Mouse (Mus musculus): ENCODE data around the gene Smurf1. TPM values are rescaled to one million over a fixed set of nuclear protein-coding genes. Genes with fewer than 3 reads are reported as not detected.

The Smurf1 gene
- polyA plus RNA-seq, 1 experiment from 2014 or later = 13.2 TPM

DNA sequence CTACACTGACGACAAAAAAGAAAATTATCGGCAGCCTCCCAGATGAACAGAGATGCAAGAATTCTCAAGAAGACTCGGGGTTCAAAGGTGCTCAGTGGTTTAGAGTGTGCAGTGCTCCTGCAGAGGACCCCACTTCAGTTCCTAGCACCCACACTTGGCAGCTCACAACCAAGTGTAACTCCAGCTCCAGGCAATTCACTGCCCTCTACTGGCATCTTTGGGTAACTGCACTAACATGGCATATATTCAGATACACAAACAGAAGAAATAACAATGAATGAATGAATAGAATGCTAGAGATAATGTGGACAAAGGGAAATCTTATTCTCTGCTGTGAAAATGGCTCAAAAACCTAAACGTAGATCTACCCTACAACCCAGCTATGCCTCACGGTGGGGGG, 19.2 kb upstream of the Smurf1 start:
- no peak overlapping the region for H3K4me3 ChIP-seq
- WGBS = 92% methylated on average over 5 of the region's 5 CpGs
- no peak overlapping the region for H3K27ac ChIP-seq (replicated peaks)
- no peaks in the 10 kb centered on the region for H3K27me3 ChIP-seq (ENCODE audit: low read depth, poor library complexity, severe bottlenecking)
- H3K9me3 ChIP-seq (replicated peaks) = peaks cover 23% of the 10 kb centered on the region; the same call in 1 of the 2 replicates
- H3K4me1 ChIP-seq = 0 out of 2 replicates have a peak, but pooled peaks cover 3% of the 10 kb centered on the region
- H3K36me3 ChIP-seq = no peaks in the 10 kb centered on the region
- DNase-seq (ENCODE audit: low spot score) = no peak

DNA sequence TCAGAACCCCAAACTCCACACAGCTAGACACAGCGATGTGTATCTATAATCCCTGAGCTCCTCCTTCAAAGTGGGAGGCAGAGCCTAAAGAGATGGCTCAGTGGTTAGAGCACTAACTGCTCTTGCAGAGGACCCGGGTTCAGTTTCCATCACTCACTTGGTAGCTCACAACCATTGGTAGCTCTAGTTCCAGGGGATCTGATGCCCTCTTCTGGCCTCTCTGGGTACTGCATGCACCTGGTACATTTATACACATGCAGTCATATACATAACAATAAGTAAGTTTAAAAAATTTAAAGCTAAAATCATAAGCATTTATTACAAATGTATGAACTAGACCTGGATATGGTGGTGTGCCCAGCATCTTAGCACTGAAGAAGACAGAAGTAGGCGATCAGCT, 17.6 kb upstream of the Smurf1 start:
- 88% methylated on average over 3 of the region's 3 CpGs for WGBS
- peaks cover 23% of the 10 kb centered on the region; the same call in 1 of the 2 replicates for H3K9me3 ChIP-seq (replicated peaks)

GRCm38 (mm10) chr5:144979110-144979509, 13.5 kb upstream of the Smurf1 start:
- Histone ChIP-seq H3K9me3 (replicated peaks) (peaks cover 15% of the 10 kb centered on the region; the same call in 1 of the 2 replicates), H3K27ac (replicated peaks) (no peak overlapping the region), H3K36me3 (no peaks in the 10 kb centered on the region), H3K4me1 (no peaks in the 10 kb centered on the region), H3K4me3 (no peak overlapping the region), H3K27me3 (ENCODE audit: low read depth, poor library complexity, severe bottlenecking) (no peaks in the 10 kb centered on the region)
- DNase-seq (ENCODE audit: low spot score) = no peak
- whole genome bisulfite sequencing = 88% methylated on average over 6 of the region's 6 CpGs

More for the DNA sequence above, 17.6 kb upstream of the Smurf1 start:
- Histone ChIP-seq H3K4me1 (no peaks in the 10 kb centered on the region), H3K27ac (replicated peaks) (no peak overlapping the region), H3K27me3 (ENCODE audit: low read depth, poor library complexity, severe bottlenecking) (no peaks in the 10 kb centered on the region), H3K4me3 (no peak overlapping the region), H3K36me3 (no peaks in the 10 kb centered on the region)
- no peak for DNase-seq (ENCODE audit: low spot score)

DNA sequence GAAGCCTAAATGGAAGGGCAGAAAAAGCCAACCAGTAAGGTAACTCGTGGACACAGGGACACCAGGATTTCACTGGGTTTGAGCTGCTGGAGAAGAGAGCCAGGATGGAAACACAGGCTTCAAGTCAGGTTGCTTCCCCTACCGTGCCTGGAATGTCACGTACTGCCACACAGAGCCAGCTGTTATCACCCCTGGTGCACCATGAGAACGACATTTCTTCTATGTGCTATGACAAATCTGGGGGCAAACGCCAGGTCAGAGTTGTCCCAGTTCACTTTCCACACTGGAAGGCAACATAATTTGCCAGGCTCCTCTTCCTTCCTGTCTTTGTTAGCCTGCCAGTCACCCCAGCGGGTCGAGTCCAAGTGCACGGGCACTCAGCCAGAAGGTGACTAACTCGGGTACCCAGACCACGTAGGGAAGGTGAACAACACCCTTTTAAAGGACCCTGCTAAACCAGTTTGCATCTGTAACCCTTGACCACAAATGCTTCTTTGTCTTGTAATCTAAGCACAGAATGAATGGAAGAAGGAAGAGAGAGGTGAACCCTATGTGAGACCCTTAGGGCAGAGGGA, 13.0 kb upstream of the Smurf1 start:
- no peak overlapping the region for H3K4me3 ChIP-seq
- H3K27me3 ChIP-seq (ENCODE audit: low read depth, poor library complexity, severe bottlenecking) = no peaks in the 10 kb centered on the region
- 81% methylated on average over 10 of the region's 10 CpGs for WGBS
- DNase-seq (ENCODE audit: low spot score) = no peak
- peaks cover 10% of the 10 kb centered on the region; the same call in 1 of the 2 replicates for H3K9me3 ChIP-seq (replicated peaks)
- H3K27ac ChIP-seq (replicated peaks) = no peak overlapping the region
- H3K4me1 ChIP-seq = no peaks in the 10 kb centered on the region
- no peaks in the 10 kb centered on the region for H3K36me3 ChIP-seq

- WGBS = 84% methylated on average over 3 of the region's 3 CpGs
- no peak overlapping the region for H3K27ac ChIP-seq (replicated peaks)
- H3K9me3 ChIP-seq (replicated peaks) = 0 out of 2 replicates have a peak, but pooled peaks cover 5% of the 10 kb centered on the region
- no peaks in the 10 kb centered on the region for H3K36me3 ChIP-seq
- H3K27me3 ChIP-seq (ENCODE audit: low read depth, poor library complexity, severe bottlenecking) = peaks cover 17% of the 10 kb centered on the region
- H3K4me3 ChIP-seq = no peak overlapping the region
- H3K4me1 ChIP-seq = peaks cover 6% of the 10 kb centered on the region
- no peak for DNase-seq (ENCODE audit: low spot score)
Observed at GRCm38 (mm10) chr5:144971266-144971665, 5.6 kb upstream of the Smurf1 start.

DNA sequence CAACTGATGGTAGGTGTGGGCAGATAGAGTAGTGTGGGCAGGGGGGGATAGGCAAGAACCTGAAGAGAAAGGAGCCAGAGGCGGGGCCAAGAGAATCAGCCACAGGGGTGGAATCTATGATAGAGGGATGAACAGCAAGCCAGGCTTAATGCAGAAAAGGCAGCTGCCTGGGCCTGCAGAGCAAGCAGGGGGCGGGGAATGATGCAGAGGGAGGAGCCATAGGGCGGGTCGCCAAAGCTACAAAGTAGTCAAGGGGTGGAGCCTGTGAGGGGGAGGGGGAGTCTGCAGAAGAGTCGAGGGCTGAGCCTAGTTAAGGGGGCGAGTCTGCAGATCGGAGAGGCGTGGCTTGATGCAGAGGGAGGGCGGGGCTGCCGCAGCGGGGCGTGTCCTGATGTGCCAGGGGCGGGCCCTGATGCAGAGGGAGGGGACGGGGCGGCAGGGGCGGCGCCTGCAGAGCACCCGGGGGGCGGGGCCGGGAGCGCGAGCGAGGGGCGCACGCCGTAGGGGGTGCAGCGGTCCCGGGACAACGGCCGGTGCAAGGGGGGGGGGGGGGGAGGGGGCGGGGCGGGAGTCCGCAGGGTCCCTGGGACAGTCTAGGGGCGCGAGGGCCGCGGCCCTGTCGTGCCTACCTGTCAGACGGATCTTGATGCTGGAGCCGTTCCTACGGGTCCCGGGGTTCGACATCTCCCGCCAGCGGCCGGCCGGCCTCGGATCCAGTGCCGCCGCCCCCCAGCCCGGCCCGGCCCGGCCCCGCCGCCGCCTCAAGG, 592 bp downstream of the Smurf1 start:
- H3K36me3 ChIP-seq = 0 out of 2 replicates have a peak, but pooled peaks cover 4% of the 10 kb centered on the region
- H3K4me3 ChIP-seq = peak overlapping the region; percentile 79
- H3K27me3 ChIP-seq (ENCODE audit: low read depth, poor library complexity, severe bottlenecking) = peaks cover 17% of the 10 kb centered on the region
- peak; percentile 96 for DNase-seq (ENCODE audit: low spot score)
- no peaks in the 10 kb centered on the region for H3K9me3 ChIP-seq (replicated peaks)
- peaks cover 32% of the 10 kb centered on the region for H3K4me1 ChIP-seq
- H3K27ac ChIP-seq (replicated peaks) = peak overlapping the region; percentile 91
- 2% methylated on average over 33 of the region's 56 CpGs for WGBS

- Histone ChIP-seq H3K27ac (replicated peaks) (0 out of 2 replicates have a peak overlapping the region, but pooled peaks have one; percentile 28), H3K4me1 (peaks cover 32% of the 10 kb centered on the region), H3K4me3 (peak overlapping the region; percentile 79), H3K9me3 (replicated peaks) (no peaks in the 10 kb centered on the region), H3K36me3 (0 out of 2 replicates have a peak, but pooled peaks cover 4% of the 10 kb centered on the region), H3K27me3 (ENCODE audit: low read depth, poor library complexity, severe bottlenecking) (peaks cover 17% of the 10 kb centered on the region)
- 21% methylated on average over 8 of the region's 8 CpGs for WGBS
- no peak for DNase-seq (ENCODE audit: low spot score)
Observed at GRCm38 (mm10) chr5:144964465-144964864, 1.2 kb downstream of the Smurf1 start.

- Histone ChIP-seq H3K4me1 (peaks cover 35% of the 10 kb centered on the region), H3K27ac (replicated peaks) (peak overlapping the region; percentile 42; the same call in 1 of the 2 replicates), H3K4me3 (peak overlapping the region; percentile 79), H3K27me3 (ENCODE audit: low read depth, poor library complexity, severe bottlenecking) (peaks cover 17% of the 10 kb centered on the region), H3K9me3 (replicated peaks) (no peaks in the 10 kb centered on the region), H3K36me3 (0 out of 2 replicates have a peak, but pooled peaks cover 4% of the 10 kb centered on the region)
- peak; percentile 56 for DNase-seq (ENCODE audit: low spot score)
- WGBS = 6% methylated on average over 13 of the region's 13 CpGs
Observed at GRCm38 (mm10) chr5:144963817-144964261, 1.8 kb downstream of the Smurf1 start.

DNA sequence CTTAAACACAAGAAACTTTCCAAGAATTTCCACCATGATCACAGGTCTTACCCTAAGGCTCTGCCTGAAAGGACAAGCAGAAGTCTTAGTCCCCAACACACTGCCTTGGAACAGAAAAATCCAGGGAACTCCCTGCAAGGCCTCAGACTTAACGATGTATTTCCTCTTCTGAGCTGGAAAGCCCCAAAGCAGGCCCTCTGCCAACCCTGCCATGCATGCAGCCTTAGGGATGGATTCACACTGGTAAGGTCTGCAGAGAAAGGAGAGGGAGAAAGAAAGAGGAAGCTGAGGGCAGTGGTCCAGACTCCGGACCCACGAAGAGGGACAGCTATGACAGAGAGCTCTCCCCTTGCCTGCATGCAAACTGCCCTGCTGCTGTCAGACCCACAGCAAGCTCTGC, 2.2 kb downstream of the Smurf1 start:
- Histone ChIP-seq H3K27ac (replicated peaks) (peak overlapping the region; percentile 42; the same call in 1 of the 2 replicates), H3K4me1 (peaks cover 35% of the 10 kb centered on the region), H3K4me3 (peak overlapping the region; percentile 79), H3K9me3 (replicated peaks) (no peaks in the 10 kb centered on the region), H3K36me3 (0 out of 2 replicates have a peak, but pooled peaks cover 4% of the 10 kb centered on the region), H3K27me3 (ENCODE audit: low read depth, poor library complexity, severe bottlenecking) (peaks cover 17% of the 10 kb centered on the region)
- DNase-seq (ENCODE audit: low spot score) = no peak
- whole genome bisulfite sequencing = 78% methylated on average over 3 of the region's 3 CpGs

GRCm38 (mm10) chr5:144958271-144958670, 7.4 kb downstream of the Smurf1 start:
- no peaks in the 10 kb centered on the region for H3K36me3 ChIP-seq
- H3K4me3 ChIP-seq = no peak overlapping the region
- H3K4me1 ChIP-seq = peaks cover 9% of the 10 kb centered on the region
- no peaks in the 10 kb centered on the region for H3K9me3 ChIP-seq (replicated peaks)
- WGBS = 89% methylated on average over 9 of the region's 9 CpGs
- H3K27ac ChIP-seq (replicated peaks) = no peak overlapping the region
- no peak for DNase-seq (ENCODE audit: low spot score)
- H3K27me3 ChIP-seq (ENCODE audit: low read depth, poor library complexity, severe bottlenecking) = no peaks in the 10 kb centered on the region

DNA sequence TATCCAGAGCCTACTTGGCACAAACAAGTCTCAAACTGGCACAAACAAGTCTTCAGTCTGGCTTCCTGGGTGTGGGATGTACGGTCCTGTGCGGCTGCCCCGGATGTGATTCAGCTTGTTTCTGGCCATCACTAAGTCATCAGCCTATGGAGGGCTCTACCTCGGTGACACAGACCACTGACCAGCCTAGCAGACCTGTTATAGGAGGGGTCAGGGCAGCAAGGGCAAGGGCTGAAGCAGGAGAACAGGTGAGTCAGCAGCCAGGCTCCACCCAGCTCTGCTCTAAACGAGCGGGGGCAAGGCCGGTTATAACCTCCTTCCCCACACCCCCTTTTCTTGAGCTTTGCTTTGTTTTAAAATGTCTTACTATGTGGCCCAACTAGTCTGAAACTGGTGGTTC, 11.2 kb downstream of the Smurf1 start:
- H3K36me3 ChIP-seq = no peaks in the 10 kb centered on the region
- no peak overlapping the region for H3K4me3 ChIP-seq
- DNase-seq (ENCODE audit: low spot score) = no peak
- H3K4me1 ChIP-seq = peaks cover 17% of the 10 kb centered on the region
- WGBS = 88% methylated on average over 7 of the region's 7 CpGs
- H3K9me3 ChIP-seq (replicated peaks) = no peaks in the 10 kb centered on the region
- H3K27ac ChIP-seq (replicated peaks) = no peak overlapping the region
- H3K27me3 ChIP-seq (ENCODE audit: low read depth, poor library complexity, severe bottlenecking) = no peaks in the 10 kb centered on the region

- no peak overlapping the region for H3K27ac ChIP-seq (replicated peaks)
- 86% methylated on average over 2 of the region's 2 CpGs for WGBS
- peaks cover 14% of the 10 kb centered on the region for H3K4me1 ChIP-seq
- DNase-seq (ENCODE audit: low spot score) = no peak
- H3K9me3 ChIP-seq (replicated peaks) = no peaks in the 10 kb centered on the region
- no peaks in the 10 kb centered on the region for H3K36me3 ChIP-seq
- no peak overlapping the region for H3K4me3 ChIP-seq
- H3K27me3 ChIP-seq (ENCODE audit: low read depth, poor library complexity, severe bottlenecking) = no peaks in the 10 kb centered on the region
Observed at GRCm38 (mm10) chr5:144952592-144952991, 13.1 kb downstream of the Smurf1 start.

Data from midbrain, embryonic 10.5 days (tissue).